Mouse (Mus musculus): Measurements from ENCODE around the gene Sf3b3. TPM values are rescaled to one million over a fixed set of nuclear protein-coding genes. Genes with fewer than 3 reads are reported as not detected.

The Sf3b3 gene
- polyA plus RNA-seq, 1 experiment: 34.0 TPM

- no peak for DNase-seq (ENCODE audit: low read depth, low spot score)
- WGBS: 92% methylated on average over 10 of the region's 10 CpGs
Measured at GRCm38 (mm10) chr8:110851186-110851585, 4.6 kb upstream of the Sf3b3 start.

- no peak for DNase-seq (ENCODE audit: low read depth, low spot score)
- WGBS: 34% methylated on average over 14 of the region's 14 CpGs
Measured at GRCm38 (mm10) chr8:110847645-110848495, 1.3 kb upstream of the Sf3b3 start.

- no peak for DNase-seq (ENCODE audit: low read depth, low spot score)
- under 1% methylated on average over 13 of the region's 13 CpGs for WGBS
Measured at GRCm38 (mm10) chr8:110847171-110847549, 573 bp upstream of the Sf3b3 start.

GRCm38 (mm10) chr8:110845821-110846404 is 674 bp downstream of the Sf3b3 start:
- WGBS: 1% methylated on average over 17 of the region's 17 CpGs
- DNase-seq (ENCODE audit: low read depth, low spot score): no peak

- 58% methylated on average over 3 of the region's 3 CpGs for WGBS
- no peak for DNase-seq (ENCODE audit: low read depth, low spot score)
Measured at GRCm38 (mm10) chr8:110844941-110845340, 1.6 kb downstream of the Sf3b3 start.

GRCm38 (mm10) chr8:110843207-110843606 is 3.4 kb downstream of the Sf3b3 start:
- WGBS: 53% methylated on average over 5 of the region's 5 CpGs

GRCm38 (mm10) chr8:110842012-110842574 is 4.5 kb downstream of the Sf3b3 start:
- no peak for DNase-seq (ENCODE audit: low read depth, low spot score)
- 69% methylated on average over 3 of the region's 3 CpGs for WGBS

More at GRCm38 (mm10) chr8:110843207-110843606, 3.4 kb downstream of the Sf3b3 start:
- no peak for DNase-seq (ENCODE audit: low read depth, low spot score)

GRCm38 (mm10) chr8:110831956-110832355 is 14.6 kb downstream of the Sf3b3 start:
- no peak for DNase-seq (ENCODE audit: low read depth, low spot score)
- WGBS: 60% methylated on average over 3 of the region's 3 CpGs

GRCm38 (mm10) chr8:110828511-110828910 is 18.1 kb downstream of the Sf3b3 start:
- 72% methylated on average over 3 of the region's 3 CpGs for WGBS
- DNase-seq (ENCODE audit: low read depth, low spot score): no peak

GRCm38 (mm10) chr8:110824861-110825260 is 21.7 kb downstream of the Sf3b3 start:
- DNase-seq (ENCODE audit: low read depth, low spot score): no peak
- WGBS: 65% methylated on average over 1 of the region's 1 CpGs

- WGBS: 76% methylated on average over 3 of the region's 3 CpGs
- no peak for DNase-seq (ENCODE audit: low read depth, low spot score)
Measured at GRCm38 (mm10) chr8:110821960-110822359, 24.6 kb downstream of the Sf3b3 start.

GRCm38 (mm10) chr8:110820257-110820656 is 26.3 kb downstream of the Sf3b3 start:
- 55% methylated on average over 2 of the region's 2 CpGs for WGBS

GRCm38 (mm10) chr8:110818593-110818992 is 28.0 kb downstream of the Sf3b3 start:
- DNase-seq (ENCODE audit: low read depth, low spot score): no peak

More at GRCm38 (mm10) chr8:110820257-110820656, 26.3 kb downstream of the Sf3b3 start:
- DNase-seq (ENCODE audit: low read depth, low spot score): no peak

GRCm38 (mm10) chr8:110816990-110817389 is 29.6 kb downstream of the Sf3b3 start:
- 74% methylated on average over 1 of the region's 1 CpGs for WGBS
- DNase-seq (ENCODE audit: low read depth, low spot score): no peak

More at GRCm38 (mm10) chr8:110818593-110818992, 28.0 kb downstream of the Sf3b3 start:
- 73% methylated on average over 3 of the region's 3 CpGs for WGBS

- 65% methylated on average over 3 of the region's 3 CpGs for WGBS
- DNase-seq (ENCODE audit: low read depth, low spot score): no peak
Measured at GRCm38 (mm10) chr8:110815308-110815707, 31.3 kb downstream of the Sf3b3 start.

- 82% methylated on average over 7 of the region's 7 CpGs for WGBS
- DNase-seq (ENCODE audit: low read depth, low spot score): no peak
Measured at GRCm38 (mm10) chr8:110813081-110813812, 33.3 kb downstream of the Sf3b3 start.

GRCm38 (mm10) chr8:110812349-110813080 is 34.1 kb downstream of the Sf3b3 start:
- DNase-seq (ENCODE audit: low read depth, low spot score): no peak
- WGBS: 96% methylated on average over 7 of the region's 7 CpGs

- 88% methylated on average over 7 of the region's 7 CpGs for WGBS
- no peak for DNase-seq (ENCODE audit: low read depth, low spot score)
Measured at GRCm38 (mm10) chr8:110811793-110812192, 34.8 kb downstream of the Sf3b3 start.

GRCm38 (mm10) chr8:110811116-110811515 is 35.5 kb downstream of the Sf3b3 start:
- no peak for DNase-seq (ENCODE audit: low read depth, low spot score)
- WGBS: 92% methylated on average over 3 of the region's 3 CpGs

Data from large intestine, adult 2 months (tissue).